Mouse (Mus musculus) liver, embryonic 14.5 days (tissue): ENCODE data around the gene Borcs7. TPM values are rescaled to one million over a fixed set of nuclear protein-coding genes. Genes with fewer than 3 reads are reported as not detected.

ENCODE experiments used
- ATAC-seq: fragments of 200-750 bp; cut with Nextera tagmentation; 2 replicates; pipeline ENCODE4 v1.8.0; 2017; ENCODE audit warnings: moderate number of reproducible peaks, mild to moderate bottlenecking, moderate library complexity; ENCODE audit not compliant: insufficient read depth
- DNase-seq, 3 experiments: peaks; one replicate each; pipeline ENCODE4 v3.0.0-alpha.2; 2012 to 2013; ENCODE audit warnings: low read depth in 3 of 3, low spot score in 3 of 3
- H3K27ac ChIP-seq: fragments of 300-500 bp; sonication (generic); 2 replicates; pipeline ENCODE4 v1.5.1; 2014; ENCODE audit warnings: moderate library complexity, mild to moderate bottlenecking, control low read depth, inconsistent platforms
- H3K27me3 ChIP-seq: fragments of 300-500 bp; sonication (generic); 2 replicates; pipeline ENCODE4 v1.6.1; 2014; ENCODE audit warnings: mild to moderate bottlenecking, low read length, moderate library complexity; ENCODE audit not compliant: control insufficient read depth, insufficient read depth
- H3K36me3 ChIP-seq: fragments of 300-500 bp; sonication (generic); replicated peaks from 2 replicates; pipeline ENCODE4 v1.6.1; 2014; ENCODE audit warnings: low read depth; ENCODE audit not compliant: control insufficient read depth, insufficient read depth
- H3K4me1 ChIP-seq, 2 experiments: fragments of 200-500 bp in 1 of 2; fragments of 300-500 bp in 1 of 2; sonication (generic) in 1 of 2; replicated peaks; 2 replicates each; pipeline ENCODE4 v1.6.1; 2012 to 2014; ENCODE audit warnings: antibody characterized with exemption in 1 of 2, inconsistent platforms in 1 of 2, low read length in 1 of 2; ENCODE audit not compliant: control insufficient read depth in 2 of 2, insufficient read depth in 2 of 2
- H3K4me2 ChIP-seq: fragments of 300-500 bp; sonication (generic); 2 replicates; pipeline ENCODE4 v1.6.1; 2014; ENCODE audit warnings: low read depth, mild to moderate bottlenecking, control low read depth, moderate library complexity
- H3K4me3 ChIP-seq, 2 experiments: fragments of 200-500 bp in 1 of 2; fragments of 300-500 bp in 1 of 2; sonication (generic) in 1 of 2; 2 replicates each; pipeline ENCODE4 v1.5.1; 2012 to 2014; ENCODE audit warnings: low read depth in 2 of 2, low read length in 2 of 2, mild to moderate bottlenecking in 2 of 2, control low read depth in 1 of 2, inconsistent platforms in 1 of 2, moderate library complexity in 1 of 2; ENCODE audit not compliant: insufficient read depth in 1 of 2
- H3K9ac ChIP-seq: fragments of 300-500 bp; sonication (generic); replicated peaks from 2 replicates; pipeline ENCODE4 v1.6.1; 2014; ENCODE audit warnings: mild to moderate bottlenecking, control low read depth, moderate library complexity
- H3K9me3 ChIP-seq: fragments of 300-500 bp; sonication (generic); 2 replicates; pipeline ENCODE4 v1.6.1; 2016; ENCODE audit warnings: low read length, mixed read lengths; ENCODE audit not compliant: control insufficient read depth
- CTCF ChIP-seq: IDR thresholded peaks from 2 replicates; pipeline ENCODE4 v1.5.1; 2016; ENCODE audit warnings: antibody characterized with exemption, low read depth, control low read depth
- EP300 ChIP-seq: IDR thresholded peaks from 2 replicates; pipeline ENCODE4 v1.6.1; 2016; ENCODE audit warnings: antibody characterized with exemption, low read depth
- WGBS: fragments of 180-500 bp; shearing (Covaris S2); extraction: QIAGEN DNeasy Blood & Tissue Kit; methylation state at CpG from one replicate; pipeline ENCODE4 v1.1.7; 2014; ENCODE audit not compliant: insufficient replicate concordance; 5-methylcytosine and 5-hydroxymethylcytosine counted together
- polyA plus RNA-seq, 2 experiments: library from polyadenylated mRNA; depleted of rRNA in 1 of 2; stranded (reverse) in 1 of 2; unstranded in 1 of 2; fragments of >200 nt; fragmentation: Nextera tagmentation in 1 of 2; extraction: Ambion mirVana in 1 of 2; gene quantifications; 2 replicates each; pipeline versions ENCODE4 v1.2.1 to v1.2.3; 2012 to 2014

Gene Borcs7
- polyA plus RNA-seq (2012; rRNA removed) (2.1 and 2.7 TPM in 2 replicates), polyA plus RNA-seq (2014; fragmentation: Nextera tagmentation; extraction: Ambion mirVana) (5.0 and 6.0 TPM in 2 replicates)

DNA sequence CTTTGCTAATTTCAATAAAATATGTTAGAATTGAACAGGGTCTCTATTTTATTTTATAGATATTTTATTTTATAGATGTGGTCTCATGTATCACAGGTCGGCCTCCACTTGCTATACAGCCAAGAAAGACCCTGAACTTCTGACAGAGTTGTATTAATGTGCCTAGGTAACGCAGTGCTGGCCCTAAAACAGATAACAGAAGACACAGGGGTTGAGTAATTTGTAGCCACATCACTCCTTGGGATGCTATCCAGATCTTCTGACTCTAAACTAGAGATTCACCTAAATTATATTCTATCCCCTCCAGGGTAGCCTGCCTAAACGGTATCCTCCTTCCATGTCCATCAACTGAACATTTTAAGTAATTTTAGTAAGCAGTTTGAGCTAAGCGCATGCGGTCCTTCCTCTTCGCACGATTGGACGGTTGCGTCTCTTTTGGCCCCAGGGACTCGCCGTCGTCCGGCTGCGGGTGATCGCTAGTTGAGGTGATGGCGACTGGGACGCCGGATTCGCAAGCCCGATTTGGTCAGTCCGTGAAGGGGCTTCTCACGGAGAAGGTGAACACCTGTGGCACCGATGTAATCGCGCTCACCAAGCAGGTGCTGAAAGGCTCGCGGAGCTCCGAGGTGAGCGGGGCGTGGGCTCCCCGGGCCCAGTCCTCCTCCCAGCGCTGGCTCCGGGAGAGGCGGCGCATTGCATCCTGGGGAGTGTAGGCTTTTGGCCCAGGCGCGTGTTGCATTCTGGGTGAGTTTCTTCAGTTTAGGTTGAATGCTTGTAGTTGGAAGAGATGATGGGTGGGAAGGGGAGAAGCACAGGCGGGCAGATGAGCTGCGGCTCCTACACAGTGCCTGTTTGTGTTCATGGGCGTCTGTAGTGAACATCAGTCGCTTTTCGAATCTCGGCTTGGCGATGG, at the start of gene Borcs7:
TSS of gene Borcs7 (plus strand) at position 447 of the 913 bp plus-strand sequence.
- peak within 1 kb of the TSS; percentile 69 for H3K4me2 ChIP-seq
- 1% methylated on average over 44 of the region's 44 CpGs for WGBS
- H3K4me1 ChIP-seq = peaks cover 6 to 8% of the 10 kb centered on the region in 2 experiments; a peak in 2 of 4 replicates
- TF ChIP-seq EP300 = no peak
- no peak for TF ChIP-seq CTCF
- ATAC-seq = peak; percentile 93
- H3K9ac ChIP-seq = peak within 1 kb of the TSS; percentile 79
- H3K9me3 ChIP-seq = no peaks in the 10 kb centered on the region
- peak; percentile 67 to 73 (median 73) for DNase-seq
- peak within 1 kb of the TSS; percentile 89 to 95 for H3K4me3 ChIP-seq
- H3K27ac ChIP-seq = peak within 1 kb of the TSS; percentile 25; the same call in 1 of the 2 replicates
- H3K36me3 ChIP-seq = no peaks in the 10 kb centered on the region
- H3K27me3 ChIP-seq = no peaks in the 10 kb centered on the region

DNA sequence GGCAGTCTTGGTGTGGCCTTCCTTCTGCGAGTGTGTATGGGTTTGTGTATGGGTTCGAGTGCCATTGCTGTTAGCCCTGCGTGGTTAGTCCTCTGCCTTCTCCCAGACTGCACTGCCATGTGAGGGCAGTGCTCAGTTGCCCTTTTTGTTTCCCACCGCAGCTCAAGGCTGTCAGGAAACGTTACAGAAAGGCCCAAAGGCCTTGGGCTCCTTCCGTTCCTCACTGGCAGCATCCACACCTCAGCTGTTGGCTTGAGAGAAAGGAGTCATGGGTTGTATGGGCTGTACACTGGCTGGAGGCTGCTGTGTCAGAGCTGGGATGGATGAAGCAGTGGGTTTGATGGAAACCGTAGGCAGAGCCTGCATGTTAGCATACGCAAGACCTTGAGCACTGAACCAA, 48.9 kb upstream of the Borcs7 start:
- no peak overlapping the region for H3K4me3 ChIP-seq
- 70% methylated on average over 8 of the region's 8 CpGs for WGBS

DNA sequence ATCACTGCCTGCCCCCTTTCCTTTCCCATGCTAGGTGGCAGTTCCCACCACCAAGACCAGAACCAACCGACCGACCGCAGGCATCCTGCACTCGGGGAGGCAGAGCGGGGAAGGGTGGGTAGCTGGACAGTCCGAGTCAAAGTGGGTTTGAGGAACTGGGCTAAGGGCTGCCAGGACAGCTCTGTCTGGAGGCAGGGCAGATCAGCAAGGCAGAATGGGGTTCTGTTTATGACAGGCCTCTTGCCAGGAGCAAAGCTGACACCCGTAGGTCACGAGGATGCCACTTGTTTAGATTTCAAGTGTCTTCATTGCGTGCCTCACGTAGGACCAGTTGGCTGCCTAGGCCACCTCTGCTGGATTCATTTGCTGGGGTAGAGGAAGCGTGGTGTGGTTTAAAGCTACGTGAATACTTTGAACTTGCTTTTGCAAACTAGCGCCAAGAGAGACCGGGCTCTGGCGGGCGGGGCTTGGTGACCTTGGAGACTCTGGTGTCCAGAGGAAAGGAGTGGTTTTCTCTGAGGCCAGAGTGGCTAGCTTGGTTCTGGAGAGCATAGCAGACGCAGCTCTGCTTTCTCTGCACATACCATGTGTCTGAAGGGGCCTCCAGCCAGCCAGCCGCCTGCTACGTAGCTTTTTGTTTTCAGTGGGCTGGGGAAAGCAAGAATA, 48.2 kb upstream of the Borcs7 start:
- Histone ChIP-seq H3K27ac (no peak overlapping the region), H3K36me3 (no peaks in the 10 kb centered on the region; the same call in 1 of the 2 replicates), H3K4me1 (peaks cover 11 to 54% of the 10 kb centered on the region in 2 experiments), H3K9me3 (no peaks in the 10 kb centered on the region), H3K4me3 (no peak overlapping the region), H3K9ac (no peak overlapping the region), H3K27me3 (no peaks in the 10 kb centered on the region), H3K4me2 (no peak overlapping the region)
- TF ChIP-seq CTCF (no peak), EP300 (no peak)
- no peak for DNase-seq
- no peak for ATAC-seq
- WGBS = 61% methylated on average over 19 of the region's 19 CpGs

More for the DNA sequence above, 48.9 kb upstream of the Borcs7 start:
- H3K4me1 ChIP-seq = peaks cover 14 to 62% of the 10 kb centered on the region in 2 experiments
- no peaks in the 10 kb centered on the region; the same call in 1 of the 2 replicates for H3K36me3 ChIP-seq
- no peaks in the 10 kb centered on the region for H3K9me3 ChIP-seq
- DNase-seq (no peak), ATAC-seq (no peak)
- no peaks in the 10 kb centered on the region for H3K27me3 ChIP-seq
- no peak overlapping the region for H3K4me2 ChIP-seq
- no peak overlapping the region for H3K9ac ChIP-seq
- TF ChIP-seq EP300 = no peak
- no peak for TF ChIP-seq CTCF
- H3K27ac ChIP-seq = no peak overlapping the region

DNA sequence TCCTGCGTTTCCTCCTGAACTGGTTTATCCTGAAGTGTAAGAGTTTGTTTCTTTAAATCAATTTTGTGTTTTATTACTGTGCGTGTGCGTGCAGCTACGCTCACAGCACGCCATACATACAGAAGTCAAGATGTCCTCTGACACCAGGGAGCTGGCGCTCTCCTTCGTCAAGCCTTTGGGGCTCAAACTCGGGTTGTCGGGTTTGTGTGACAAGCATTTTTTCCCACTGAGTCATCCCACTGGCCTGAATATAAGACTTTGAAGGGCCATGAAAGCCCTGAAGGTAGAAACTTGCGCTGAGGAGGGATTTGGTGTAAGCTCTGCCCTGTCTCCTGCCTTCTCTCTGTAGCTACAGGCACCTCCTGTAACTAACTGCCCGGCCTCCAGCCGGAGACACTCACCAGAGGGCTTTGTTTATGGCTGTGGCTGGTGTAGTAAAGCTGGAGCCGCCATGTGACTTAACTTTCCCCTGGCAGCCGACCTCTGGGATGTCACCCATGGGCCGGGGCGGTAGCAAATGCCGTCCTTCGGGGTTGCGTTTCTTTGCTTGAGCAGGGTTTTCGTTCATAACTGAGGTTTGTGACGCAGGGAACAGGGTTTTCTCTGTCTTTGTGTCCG, 47.5 kb upstream of the Borcs7 start:
- ATAC-seq = no peak
- no peak overlapping the region for H3K27ac ChIP-seq
- TF ChIP-seq EP300 (no peak), CTCF (no peak)
- no peaks in the 10 kb centered on the region; the same call in 1 of the 2 replicates for H3K36me3 ChIP-seq
- no peak for DNase-seq
- 81% methylated on average over 22 of the region's 22 CpGs for WGBS
- no peak overlapping the region for H3K4me3 ChIP-seq
- peaks cover 11 to 49% of the 10 kb centered on the region in 2 experiments for H3K4me1 ChIP-seq
- no peaks in the 10 kb centered on the region for H3K9me3 ChIP-seq
- no peak overlapping the region for H3K4me2 ChIP-seq
- no peak overlapping the region for H3K9ac ChIP-seq
- H3K27me3 ChIP-seq = no peaks in the 10 kb centered on the region

DNA sequence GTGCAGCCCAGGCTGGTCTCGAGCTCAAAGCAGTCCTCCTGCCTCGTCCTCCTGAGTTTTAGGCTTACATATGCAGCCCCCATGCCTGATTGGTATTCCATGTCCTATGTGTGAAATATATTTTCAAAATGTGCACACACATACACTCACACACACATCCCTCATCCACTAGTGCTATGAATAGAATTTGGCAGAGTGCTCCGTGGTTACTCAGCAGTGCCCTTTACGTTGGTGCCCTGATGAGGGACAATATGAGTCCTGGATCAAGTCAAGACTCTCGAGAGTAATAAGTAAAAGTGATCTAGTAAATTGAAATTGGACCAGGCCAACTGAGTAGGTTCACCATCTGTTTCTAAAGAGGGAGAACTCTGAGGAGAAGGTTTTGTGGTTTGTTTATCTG, 46.5 kb upstream of the Borcs7 start:
- H3K4me3 ChIP-seq = no peak overlapping the region
- no peaks in the 10 kb centered on the region for H3K9me3 ChIP-seq
- TF ChIP-seq EP300 = no peak
- TF ChIP-seq CTCF = no peak
- H3K4me1 ChIP-seq = peaks cover 7 to 41% of the 10 kb centered on the region in 2 experiments
- no peak overlapping the region for H3K9ac ChIP-seq
- no peak overlapping the region for H3K4me2 ChIP-seq
- H3K27ac ChIP-seq = no peak overlapping the region
- ATAC-seq = no peak
- H3K27me3 ChIP-seq = no peaks in the 10 kb centered on the region
- no peaks in the 10 kb centered on the region for H3K36me3 ChIP-seq
- no peak for DNase-seq
- 66% methylated on average over 5 of the region's 5 CpGs for WGBS
